Mouse (Mus musculus): ENCODE results near the gene Tub. TPM values are rescaled to one million over a fixed set of nuclear protein-coding genes. Genes with fewer than 3 reads are reported as not detected.

Gene Tub
- total RNA-seq, 2 experiments from 2014 or later = 0.35 to 0.41 TPM

GRCm38 (mm10) chr7:109029961-109030465, 79.9 kb downstream of the Tub start:
- no peak for DNase-seq

GRCm38 (mm10) chr7:109031331-109031730, 81.2 kb downstream of the Tub start:
- no peak for DNase-seq

GRCm38 (mm10) chr7:109032054-109032453, 81.9 kb downstream of the Tub start:
- DNase-seq = no peak

- DNase-seq = no peak
Measured at GRCm38 (mm10) chr7:109038121-109038735, 88.1 kb downstream of the Tub start.

- no peak for DNase-seq
Measured at GRCm38 (mm10) chr7:109038987-109039386, 88.8 kb downstream of the Tub start.

- no peak for DNase-seq
Measured at GRCm38 (mm10) chr7:109039445-109039844, 89.3 kb downstream of the Tub start.

- no peak for DNase-seq
Measured at GRCm38 (mm10) chr7:109045876-109046275, 95.7 kb downstream of the Tub start.

- DNase-seq = no peak
Measured at GRCm38 (mm10) chr7:109050831-109051230, 100.7 kb downstream of the Tub start.

- DNase-seq = no peak
Measured at GRCm38 (mm10) chr7:109059536-109059935, 109.4 kb downstream of the Tub start.

- no peak for DNase-seq
Measured at GRCm38 (mm10) chr7:109069641-109070040, 119.5 kb downstream of the Tub start.

- no peak for DNase-seq
Measured at GRCm38 (mm10) chr7:109072326-109072725, 122.2 kb downstream of the Tub start.

- DNase-seq = peak; percentile 12 to 67
Measured at GRCm38 (mm10) chr7:109082269-109083112, 132.4 kb downstream of the Tub start.

GRCm38 (mm10) chr7:109083113-109083812, 133.1 kb downstream of the Tub start, which contains the start of gene Ric3:
Ric3 (minus strand) TSS chr7:109083331.
- DNase-seq = peak; percentile 49 to 71

GRCm38 (mm10) chr7:109083813-109084184, 133.7 kb downstream of the Tub start:
- no peak for DNase-seq

Other genes with a start within 250 kb of the Tub start
- not detected for gene Olfr512, start 237.0 kb upstream of the Tub start, total RNA-seq (2021)
- not detected for gene Olfr513, start 199.4 kb upstream of the Tub start, total RNA-seq (2021)
- not detected for gene Olfr514, start 124.3 kb upstream of the Tub start, total RNA-seq (2021)
- gene Olfr516, start 99.8 kb upstream of the Tub start, total RNA-seq (2021) = not detected
- gene Olfr517, start 78.0 kb upstream of the Tub start, total RNA-seq (2021) = not detected
- gene Olfr518, start 65.3 kb upstream of the Tub start, total RNA-seq (2021) = not detected
- gene Olfr519, start 55.9 kb upstream of the Tub start, total RNA-seq (2021) = not detected
- 10 to 100 TPM; 19.7 to 19.8 TPM for gene Nlrp10, start 20.2 kb upstream of the Tub start, total RNA-seq (2021)
- 10 to 100 TPM; 88.1 to 95.2 TPM for gene Eif3f, start 15.9 kb upstream of the Tub start, total RNA-seq (2021)
- 1 to 10 TPM; 2.6 to 3.4 TPM for gene Ric3, start 133.0 kb downstream of the Tub start, total RNA-seq (2021)
- gene Lmo1, start 224.9 kb downstream of the Tub start, total RNA-seq (2021) = 1 to 10 TPM; 2.6 to 3.5 TPM